ENCODE assay signal across 8 mouse cellular contexts in the genomic region with DNA sequence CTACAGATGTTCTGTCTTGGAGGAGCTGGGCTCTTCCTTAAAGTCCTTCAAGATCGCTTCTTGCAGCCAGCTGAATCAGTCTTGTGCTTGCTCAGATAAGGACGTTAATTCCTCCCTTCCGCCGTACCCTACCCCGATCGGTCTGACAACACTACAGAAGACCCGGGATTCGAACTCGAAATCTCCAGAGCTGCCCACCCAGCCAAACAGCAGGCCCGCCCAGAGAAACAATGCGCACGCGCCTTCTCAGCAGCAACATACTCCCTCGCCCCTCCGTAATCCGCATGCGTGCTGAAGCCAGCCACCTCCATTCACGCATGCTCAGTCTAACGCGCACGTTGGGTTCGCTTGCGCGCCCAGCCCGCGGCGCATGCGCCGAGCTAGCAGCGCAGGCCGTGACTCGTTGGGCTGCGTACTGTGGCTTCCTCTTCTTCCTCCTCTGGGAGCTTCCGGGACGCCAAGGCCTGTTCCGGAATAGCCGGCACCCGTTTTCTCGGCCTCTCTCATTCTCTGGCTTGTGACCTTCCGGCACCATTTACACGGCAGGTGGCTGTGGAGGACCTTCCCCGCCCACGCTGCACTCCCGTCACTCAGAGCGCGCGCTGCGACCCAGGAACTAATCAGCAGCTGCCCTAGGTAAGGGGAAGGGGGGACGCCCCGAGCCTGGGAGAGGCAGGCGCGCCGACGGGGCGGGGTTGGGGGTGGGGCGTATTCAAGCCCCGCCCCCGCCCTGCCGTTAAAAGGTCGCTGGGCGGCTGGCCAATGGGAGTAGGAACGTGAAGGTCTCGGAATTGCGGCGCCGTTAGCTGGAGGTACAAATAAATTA. TPM values are rescaled to one million over a fixed set of nuclear protein-coding genes. Genes with fewer than 3 reads are reported as not detected.
DNase-seq lines count a peak whose midpoint lies in the region; ATAC-seq and TF ChIP-seq lines count a peak whose summit lies in the region.

A gene (plus strand): TSS at position 364 of the 826 bp plus-strand sequence.

- 3% methylated on average over 66 of the region's 66 CpGs for WGBS in hindbrain, embryonic 16.5 days

- H3K4me2 ChIP-seq in hindbrain, embryonic 16.5 days (ENCODE audit: low read length): peak within 1 kb of the TSS; percentile 71

- no peaks in the 10 kb centered on the region for H3K36me3 ChIP-seq in hindbrain, embryonic 16.5 days (ENCODE audit: control insufficient read depth, insufficient read depth, low read length)

- H3K9ac ChIP-seq in hindbrain, embryonic 16.5 days (ENCODE audit: low read depth, low read length): peak within 1 kb of the TSS; percentile 82

- DNase-seq in WW6 (ENCODE audit: low read depth, low spot score): peak; percentile 95
- DNase-seq in cerebellum, postnatal 4 days (ENCODE audit: low spot score in 2 of 2): peak; percentile 81 to 95
- peak; percentile 98 for DNase-seq in gastrocnemius, adult 18-20 months (ENCODE audit: low spot score)
- DNase-seq in left cerebral cortex, adult 2 months (ENCODE audit: extremely low spot score in 1 of 2, low spot score in 2 of 2): peak; percentile 95 to 97
- peak; percentile 95 to 97 for DNase-seq in right cerebral cortex, adult 2 months (ENCODE audit: low spot score in 2 of 2)
- DNase-seq in urinary bladder, postnatal 14 days (ENCODE audit: low spot score): peak; percentile 98

- intact Hi-C loops in left cerebral cortex, adult 2 months (cut with DNase I): loop anchor here (2.0 kb wide), 1 partner anchor 319 kb away; a partner anchor contains a TSS

- no peaks in the 10 kb centered on the region for H3K9me3 ChIP-seq in hindbrain, embryonic 16.5 days (ENCODE audit: control insufficient read depth, low read length)

- H3K4me1 ChIP-seq in hindbrain, embryonic 16.5 days (ENCODE audit: control insufficient read depth, insufficient read depth, low read depth, low read length): peaks cover 11% of the 10 kb centered on the region

- peak; percentile 97 for ATAC-seq in hindbrain, embryonic 16.5 days
- peak; percentile 78 for ATAC-seq in megakaryocyte, adult 5-6 weeks (ENCODE audit: poor library complexity, severe bottlenecking)

- TF ChIP-seq CTCF in left cerebral cortex, adult 2 months (IDR thresholded peaks at IDR 0.05): no peak

- peak within 1 kb of the TSS; percentile 97 for H3K27ac ChIP-seq in hindbrain, embryonic 16.5 days (ENCODE audit: low read depth, low read length)
- H3K27ac ChIP-seq in left cerebral cortex, adult 2 months: peak within 1 kb of the TSS; percentile 96

- H3K27me3 ChIP-seq in hindbrain, embryonic 16.5 days (replicated peaks; ENCODE audit: control insufficient read depth, insufficient read depth, low read length): no peaks in the 10 kb centered on the region

- peak within 1 kb of the TSS; percentile 64 for H3K4me3 ChIP-seq in hindbrain, embryonic 16.5 days (ENCODE audit: low read length)
- peak within 1 kb of the TSS; percentile 80 for H3K4me3 ChIP-seq in left cerebral cortex, adult 2 months

RNA-seq across cellular contexts. Expression of the gene that starts here (rescaled TPM):
- 10 to 100 TPM; 10.3 to 11.0 TPM for total RNA-seq in gastrocnemius, adult 18-20 months (2021)
- polyA plus RNA-seq in hindbrain, embryonic 16.5 days (2015; fragmentation: Nextera tagmentation; extraction: Ambion mirVana): 38.2 and 38.9 TPM in 2 replicates
- total RNA-seq in left cerebral cortex, adult 2 months (2021): 10 to 100 TPM; 43.7 to 47.5 TPM
- total RNA-seq in megakaryocyte, adult 5-6 weeks (2015): 21.6 and 22.3 TPM in 2 replicates
- total RNA-seq in megakaryocyte, adult 5-6 weeks (2017): 16.7 and 30.3 TPM in 2 replicates

Comparison
In these comparisons a context has a peak if more than half of its experiments do, and no peak if none do; other contexts are left out.
1. Peak in every context shown above with its lines: DNase-seq, ATAC-seq, H3K4me3 ChIP-seq and H3K27ac ChIP-seq.